Mouse (Mus musculus): Measurements from ENCODE around the gene Igf1r. TPM values are rescaled to one million over a fixed set of nuclear protein-coding genes. Genes with fewer than 3 reads are reported as not detected.
A peak's percentile ranks its signal among the peaks of the same experiment; 100 is the strongest.

The Igf1r gene
- polyA plus RNA-seq, 1 experiment from 2014 or later, result 58.8 TPM

DNA sequence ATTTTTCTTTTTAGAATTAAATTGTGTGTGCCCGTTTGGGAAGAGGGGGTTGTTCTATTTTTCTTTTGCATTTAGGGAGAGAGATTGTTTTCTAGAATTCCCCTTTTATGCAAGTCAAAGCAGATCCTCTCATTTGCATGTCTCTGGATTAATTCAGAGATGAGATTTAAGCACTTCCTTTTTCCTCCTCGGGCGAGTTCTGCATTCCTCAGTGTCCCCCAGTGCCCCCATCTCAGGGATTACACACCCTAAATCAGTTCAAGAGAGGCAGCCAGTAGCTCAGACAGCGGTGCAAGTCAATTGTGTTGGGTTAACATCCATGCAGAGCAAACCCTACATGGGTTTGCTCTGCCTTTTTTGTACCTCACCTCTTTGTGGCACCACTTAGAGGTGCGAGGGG lies 261.2 kb downstream of the Igf1r start:
- in situ Hi-C loops (cut with MboI; ENCODE audit: low pct_unique_long_range_greater_than_20kb), result no loop called here
- CTCF ChIA-PET, result no interaction called here
- no peaks in the 10 kb centered on the region for H3K27me3 ChIP-seq
- DNase-seq (ENCODE audit: low read depth, low spot score) (no peak), ATAC-seq (no peak)
- no peak for TF ChIP-seq CTCF (IDR thresholded peaks at IDR 0.05)
- POLR2A ChIA-PET, result no interaction called here

DNA sequence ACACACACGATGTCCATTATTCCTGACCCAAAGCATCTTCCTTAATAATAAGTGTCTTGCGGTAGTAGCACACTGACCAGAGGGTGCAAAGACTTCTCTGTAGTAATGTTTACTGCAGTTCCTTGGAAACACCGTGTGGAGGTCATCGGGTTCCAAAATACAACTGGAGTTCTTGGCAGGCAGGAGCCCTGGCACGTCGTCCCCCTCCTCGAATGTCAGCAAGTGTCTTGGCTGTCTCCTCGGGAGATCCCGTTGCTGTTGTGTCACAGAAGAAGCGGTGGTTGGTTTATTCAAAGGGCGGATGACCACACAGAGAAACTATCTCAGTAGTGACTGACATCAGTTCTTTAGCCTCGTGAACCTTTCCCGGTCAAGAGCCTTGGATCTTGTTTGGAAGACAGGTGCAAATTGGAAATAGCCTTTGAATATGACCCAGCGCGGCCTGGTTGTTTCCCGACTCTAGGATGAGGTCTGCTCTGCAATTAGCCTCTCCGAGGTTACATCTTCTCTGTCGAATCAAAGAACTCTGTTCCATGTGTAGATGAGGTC lies 263.0 kb downstream of the Igf1r start:
- H3K27me3 ChIP-seq, result no peaks in the 10 kb centered on the region
- TF ChIP-seq CTCF (IDR thresholded peaks at IDR 0.05), result no peak
- in situ Hi-C loops (cut with MboI; ENCODE audit: low pct_unique_long_range_greater_than_20kb), result no loop called here
- ChIA-PET CTCF (no interaction called here), POLR2A (no interaction called here)
- DNase-seq (ENCODE audit: low read depth, low spot score), result no peak
- ATAC-seq, result no peak

DNA sequence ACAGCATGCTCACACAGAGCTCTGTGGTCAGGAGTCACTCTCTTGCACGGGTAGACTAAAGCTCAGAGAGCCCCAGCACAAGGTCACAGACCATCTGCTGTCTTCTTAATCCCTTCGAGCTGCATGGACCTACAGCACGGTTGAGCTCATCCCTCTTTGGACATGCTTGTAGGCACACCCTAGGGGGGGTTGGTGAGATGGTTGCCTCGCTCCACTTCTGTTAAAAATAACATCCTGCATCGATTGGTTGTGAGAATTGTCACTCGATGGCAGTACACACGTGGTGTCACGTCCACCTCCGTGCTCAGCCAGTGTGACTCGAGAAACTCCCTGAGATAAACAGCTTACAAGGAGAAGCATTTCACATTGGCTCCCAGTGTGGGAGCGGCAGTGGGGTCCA lies 266.3 kb downstream of the Igf1r start:
- in situ Hi-C loops (cut with MboI; ENCODE audit: low pct_unique_long_range_greater_than_20kb), result no loop called here
- no peak for DNase-seq (ENCODE audit: low read depth, low spot score)
- ChIA-PET CTCF (interaction anchor here (1.2 kb wide), 1 partner anchor 12 kb away, joined by 3 read pairs; no protein-coding TSS in a partner anchor), POLR2A (interaction anchor here (0.6 to 0.7 kb wide), 2 partner anchors 176 to 570 kb away, joined by 3 to 6 read pairs; no protein-coding TSS in a partner anchor)
- ATAC-seq, result no peak
- H3K27me3 ChIP-seq, result no peaks in the 10 kb centered on the region
- no peak for TF ChIP-seq CTCF (IDR thresholded peaks at IDR 0.05)

DNA sequence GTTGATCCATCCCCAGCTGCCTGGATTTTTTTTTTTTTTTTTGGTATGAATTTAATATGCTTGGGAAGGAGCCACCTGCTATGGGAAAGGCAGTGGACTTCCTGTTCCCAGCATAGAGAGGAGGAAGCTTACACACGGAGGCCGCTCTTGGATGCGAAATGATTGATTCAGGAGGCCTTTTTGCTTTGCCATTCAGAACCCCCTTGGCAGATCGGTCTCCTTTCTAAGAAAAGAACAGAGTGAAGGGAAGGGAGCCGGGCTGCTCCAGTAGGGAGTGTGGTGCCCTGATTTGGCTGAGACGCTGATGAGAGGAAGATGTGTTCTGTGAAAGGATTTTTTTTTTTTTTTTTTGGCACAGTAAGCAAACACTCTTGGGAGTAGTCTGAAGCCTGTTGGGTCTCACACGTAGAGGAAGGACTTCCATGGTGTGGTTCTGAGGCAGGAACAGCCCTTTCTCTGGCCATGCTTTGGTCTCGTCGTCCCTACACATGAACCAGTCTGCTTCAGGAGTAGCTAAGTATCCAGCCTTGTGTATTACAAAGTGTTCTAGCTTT lies 269.1 kb downstream of the Igf1r start:
- H3K27me3 ChIP-seq, result no peaks in the 10 kb centered on the region
- POLR2A ChIA-PET, result interaction anchor here (0.7 kb wide), 1 partner anchor 28 kb away, joined by 4 read pairs; no protein-coding TSS in a partner anchor
- DNase-seq (ENCODE audit: low read depth, low spot score) (no peak), ATAC-seq (no peak)
- in situ Hi-C loops (cut with MboI; ENCODE audit: low pct_unique_long_range_greater_than_20kb), result loop anchor here (5.0 kb wide), 1 partner anchor 81 kb away; no protein-coding TSS in a partner anchor
- CTCF ChIA-PET, result interaction anchor here (1.0 to 1.2 kb wide), 3 partner anchors 16 to 263 kb away, joined by 3 read pairs; no protein-coding TSS in a partner anchor
- no peak for TF ChIP-seq CTCF (IDR thresholded peaks at IDR 0.05)

DNA sequence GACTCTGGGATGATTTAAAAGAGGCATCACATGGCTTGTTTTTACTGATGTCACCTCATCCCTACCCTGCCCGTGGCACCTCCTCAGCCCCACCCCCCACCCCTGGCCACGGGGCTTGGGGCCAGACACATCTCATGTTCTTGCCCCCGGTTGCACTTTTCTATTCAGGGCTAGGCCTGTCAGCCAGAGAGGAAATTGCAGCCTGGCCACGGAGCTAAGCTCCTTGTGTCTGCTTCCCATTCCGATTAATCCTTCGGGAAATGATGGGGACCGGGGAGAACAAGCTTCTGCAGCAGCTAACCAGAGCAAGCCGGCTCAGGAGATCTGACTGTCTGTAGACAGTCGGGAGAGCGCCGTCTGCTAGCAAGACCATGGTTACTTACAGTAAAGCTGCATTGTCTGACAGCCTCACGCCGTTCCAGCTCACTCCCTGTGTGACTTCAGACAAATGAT lies 270.8 kb downstream of the Igf1r start:
- ATAC-seq (peak; percentile 13), DNase-seq (ENCODE audit: low read depth, low spot score) (peak; percentile 20)
- no peak for TF ChIP-seq CTCF (IDR thresholded peaks at IDR 0.05)
- ChIA-PET CTCF (interaction anchor here (1.7 kb wide), 1 partner anchor 80 kb away, joined by 5 read pairs; no protein-coding TSS in a partner anchor), POLR2A (no interaction called here)
- in situ Hi-C loops (cut with MboI; ENCODE audit: low pct_unique_long_range_greater_than_20kb), result loop anchor here (5.0 kb wide), 1 partner anchor 79 kb away; no protein-coding TSS in a partner anchor
- H3K27me3 ChIP-seq, result no peaks in the 10 kb centered on the region

DNA sequence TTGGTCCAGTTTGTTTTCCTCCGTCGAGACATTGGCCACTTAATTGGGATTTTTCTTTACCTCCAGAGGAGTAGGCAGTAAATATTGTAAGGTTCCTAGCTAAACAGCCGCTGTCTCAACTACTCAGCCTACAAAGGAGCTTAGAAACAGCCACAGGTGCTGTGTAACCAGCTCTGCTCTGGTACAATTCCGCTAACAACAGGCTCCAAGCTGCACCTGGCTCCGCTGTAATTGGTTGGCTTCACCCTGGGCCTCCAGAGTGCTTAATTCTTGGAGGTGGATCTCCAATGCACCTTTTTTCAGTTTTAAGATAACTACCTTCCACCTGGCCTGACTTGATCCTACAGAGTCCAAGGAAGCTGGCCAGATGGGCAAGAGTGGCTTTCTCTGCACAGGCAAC lies 271.4 kb downstream of the Igf1r start:
- ChIA-PET POLR2A (no interaction called here), CTCF (interaction anchor here (1.7 kb wide), 1 partner anchor 79 kb away, joined by 5 read pairs; no protein-coding TSS in a partner anchor)
- in situ Hi-C loops (cut with MboI; ENCODE audit: low pct_unique_long_range_greater_than_20kb), result loop anchor here (5.0 kb wide), 1 partner anchor 78 kb away; no protein-coding TSS in a partner anchor
- no peak for DNase-seq (ENCODE audit: low read depth, low spot score)
- no peaks in the 10 kb centered on the region for H3K27me3 ChIP-seq
- no peak for ATAC-seq
- TF ChIP-seq CTCF (IDR thresholded peaks at IDR 0.05), result no peak

DNA sequence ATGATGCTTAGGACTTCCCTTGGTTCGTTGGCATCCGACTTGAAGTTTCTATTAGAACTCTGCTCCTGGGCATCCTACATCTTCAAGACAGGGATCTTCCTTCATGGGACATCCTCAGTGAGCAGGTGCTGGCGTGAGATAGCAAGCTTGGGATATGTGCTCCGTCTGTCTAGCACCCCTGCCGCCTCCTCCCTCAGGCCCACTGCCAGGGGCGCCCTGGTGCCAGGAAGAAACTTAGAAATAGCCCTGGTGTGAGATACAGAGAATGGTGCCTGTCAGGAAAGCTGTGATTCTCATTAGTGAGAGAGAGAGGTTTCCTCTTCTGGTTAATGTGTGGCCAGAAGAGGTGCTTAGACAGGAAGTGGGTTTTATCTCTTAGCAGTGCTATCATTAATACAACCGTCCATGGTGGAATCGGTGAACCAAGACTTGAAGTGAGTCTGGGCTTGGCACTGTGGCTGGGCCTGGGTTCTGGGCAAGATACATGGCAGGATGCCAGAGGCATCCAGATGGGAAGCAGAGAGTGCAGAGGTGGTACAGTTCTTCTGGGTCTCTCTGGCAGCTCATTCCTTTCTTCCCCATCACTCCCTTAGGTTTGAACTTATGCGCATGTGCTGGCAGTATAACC lies 272.9 kb downstream of the Igf1r start:
- no peaks in the 10 kb centered on the region for H3K27me3 ChIP-seq
- peak; percentile 63 for ATAC-seq
- DNase-seq (ENCODE audit: low read depth, low spot score), result peak; percentile 64
- CTCF ChIA-PET, result no interaction called here
- POLR2A ChIA-PET, result interaction anchor here (1.0 kb wide), 2 partner anchors 9 to 24 kb away, joined by 3 read pairs; no protein-coding TSS in a partner anchor
- in situ Hi-C loops (cut with MboI; ENCODE audit: low pct_unique_long_range_greater_than_20kb), result no loop called here
- no peak for TF ChIP-seq CTCF (IDR thresholded peaks at IDR 0.05)

DNA sequence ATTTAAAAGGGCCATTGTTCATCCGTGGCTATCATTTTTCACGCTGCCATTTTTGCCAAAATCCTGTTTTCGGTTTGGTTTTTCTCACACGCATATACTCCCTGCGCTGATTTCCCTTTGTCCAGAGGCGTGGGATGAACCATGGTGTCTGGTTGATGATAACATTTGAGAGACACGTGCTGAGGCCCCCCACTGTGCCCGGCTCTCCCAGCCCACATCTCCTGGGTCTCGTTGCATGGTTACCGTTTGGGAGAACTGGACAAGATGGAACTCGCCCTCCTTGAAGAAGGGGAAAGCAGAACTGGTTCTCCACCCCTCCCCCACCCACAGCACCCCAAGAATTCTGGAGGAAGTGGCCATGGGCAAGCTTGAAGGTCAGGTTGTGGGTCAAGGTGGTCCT lies 274.4 kb downstream of the Igf1r start:
- CTCF ChIA-PET, result no interaction called here
- no peaks in the 10 kb centered on the region for H3K27me3 ChIP-seq
- ATAC-seq (no peak), DNase-seq (ENCODE audit: low read depth, low spot score) (no peak)
- in situ Hi-C loops (cut with MboI; ENCODE audit: low pct_unique_long_range_greater_than_20kb), result no loop called here
- TF ChIP-seq CTCF (IDR thresholded peaks at IDR 0.05), result no peak
- POLR2A ChIA-PET, result no interaction called here

DNA sequence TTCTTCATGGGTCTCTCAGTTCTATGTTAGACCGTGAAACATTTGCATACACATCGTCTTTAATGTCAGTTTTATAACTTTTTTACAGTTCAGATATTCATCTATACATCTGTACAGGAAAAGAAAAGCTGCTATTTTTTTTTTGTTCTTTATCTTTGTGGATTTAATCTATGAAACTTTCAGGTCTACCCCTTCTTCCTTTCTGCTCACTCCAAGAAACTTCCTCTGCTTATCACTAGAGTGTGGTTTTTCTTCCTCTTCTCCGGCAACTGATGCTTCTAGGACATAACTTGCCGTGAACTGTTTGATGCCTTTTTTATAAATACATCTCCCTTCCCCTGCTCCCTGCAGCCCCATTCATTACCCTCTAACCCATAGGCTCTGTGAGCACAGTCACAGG lies 275.0 kb downstream of the Igf1r start:
- in situ Hi-C loops (cut with MboI; ENCODE audit: low pct_unique_long_range_greater_than_20kb), result no loop called here
- POLR2A ChIA-PET, result no interaction called here
- DNase-seq (ENCODE audit: low read depth, low spot score), result no peak
- no peak for TF ChIP-seq CTCF (IDR thresholded peaks at IDR 0.05)
- no peaks in the 10 kb centered on the region for H3K27me3 ChIP-seq
- CTCF ChIA-PET, result no interaction called here
- no peak for ATAC-seq

DNA sequence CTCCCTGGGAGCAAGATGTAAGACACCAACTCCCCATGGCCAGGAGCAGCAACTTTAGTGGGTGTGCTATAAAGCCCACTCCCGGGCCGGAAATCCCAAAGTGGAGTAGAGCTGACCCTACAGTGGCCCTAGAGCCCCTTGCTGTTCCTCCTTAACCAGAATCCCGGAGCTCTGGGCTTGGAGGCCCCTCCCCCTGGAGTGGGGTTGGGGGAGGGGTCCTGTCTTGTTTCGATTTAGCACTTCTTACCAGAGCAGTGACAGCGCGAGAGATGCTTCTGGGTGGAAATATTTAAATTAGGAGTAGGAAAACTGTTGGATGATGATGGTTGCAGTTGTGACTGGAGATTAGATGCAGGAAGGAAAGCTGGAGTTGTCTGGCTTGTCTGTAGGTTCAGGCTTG lies 275.9 kb downstream of the Igf1r start:
- in situ Hi-C loops (cut with MboI; ENCODE audit: low pct_unique_long_range_greater_than_20kb), result no loop called here
- DNase-seq (ENCODE audit: low read depth, low spot score), result no peak
- no peak for ATAC-seq
- TF ChIP-seq CTCF (IDR thresholded peaks at IDR 0.05), result no peak
- ChIA-PET POLR2A (no interaction called here), CTCF (interaction anchor here (1.5 kb wide), 1 partner anchor 10 kb away, joined by 3 read pairs; no protein-coding TSS in a partner anchor)
- H3K27me3 ChIP-seq, result no peaks in the 10 kb centered on the region

DNA sequence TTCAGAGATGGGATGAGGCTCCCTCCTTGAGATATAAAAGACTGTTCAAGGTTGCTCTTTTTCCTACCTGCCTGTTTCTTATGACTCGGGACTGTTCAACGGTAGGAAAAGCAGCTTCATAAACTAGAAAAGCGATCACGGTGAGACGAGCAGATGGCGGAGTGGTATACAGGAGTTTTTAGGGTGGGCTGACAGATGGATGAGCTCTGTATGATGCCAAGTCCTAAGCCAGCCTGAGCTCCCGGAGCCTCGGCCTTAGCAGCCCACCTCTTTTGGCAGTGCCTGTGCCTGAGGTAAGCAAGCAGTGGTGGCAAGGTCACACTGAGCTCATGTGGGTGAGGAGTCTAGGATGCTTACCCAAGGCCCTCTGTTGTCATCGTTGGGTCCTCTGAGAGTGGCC lies 278.2 kb downstream of the Igf1r start:
- CTCF ChIA-PET, result interaction anchor here (0.9 to 1.1 kb wide), 3 partner anchors 13 to 42 kb away, joined by 3 to 4 read pairs (median 4); partner anchors contain the start of gene Fam169b
- H3K27me3 ChIP-seq, result no peaks in the 10 kb centered on the region
- in situ Hi-C loops (cut with MboI; ENCODE audit: low pct_unique_long_range_greater_than_20kb), result no loop called here
- ATAC-seq (no peak), DNase-seq (ENCODE audit: low read depth, low spot score) (no peak)
- POLR2A ChIA-PET, result interaction anchor here (0.5 kb wide), 1 partner anchor 8 kb away, joined by 4 read pairs; no protein-coding TSS in a partner anchor
- no peak for TF ChIP-seq CTCF (IDR thresholded peaks at IDR 0.05)
